8 mouse cellular contexts compared by ENCODE assay signal in genomic region chr4:155891551-155892001, GRCm38 (mm10). TPM values are rescaled to one million over a fixed set of nuclear protein-coding genes. Genes with fewer than 3 reads are reported as not detected.
DNase-seq lines count a peak whose midpoint lies in the region; ATAC-seq lines count a peak whose summit lies in the region.

TSS of gene Pusl1 (minus strand) at chr4:155891781.
TSS of gene Acap3 (plus strand) at chr4:155891822.

- peak within 1 kb of the TSS; percentile 95 for H3K4me3 ChIP-seq in hindbrain, embryonic 12.5 days

- H3K9me3 ChIP-seq in hindbrain, embryonic 12.5 days (replicated peaks): no peaks in the 10 kb centered on the region

- H3K27ac ChIP-seq in hindbrain, embryonic 12.5 days: peak within 1 kb of the TSS; percentile 99

- peak; percentile 88 for ATAC-seq in hindbrain, embryonic 12.5 days (ENCODE audit: low FRiP score)

- peaks cover 36% of the 10 kb centered on the region for H3K36me3 ChIP-seq in hindbrain, embryonic 12.5 days

- peak; percentile 98 for DNase-seq in Muller cell, postnatal 12 days (ENCODE audit: inconsistent ontology term)
- peak; percentile 96 for DNase-seq in cerebellum, adult 9-11 months
- DNase-seq in frontal cortex, postnatal 10 days (ENCODE audit: low spot score in 2 of 2): peak; percentile 94 to 96
- peak; percentile 94 to 98 for DNase-seq in layer of hippocampus, postnatal 14 days (ENCODE audit: low spot score in 2 of 2)
- peak; percentile 98 for DNase-seq in lung, postnatal 14 days
- peak; percentile 85 for DNase-seq in retina, adult 2 months (ENCODE audit: low read depth, low spot score)
- peak; percentile 97 to 98 for DNase-seq in thymus, postnatal 36 days

- peak within 1 kb of the TSS; percentile 98 for H3K4me2 ChIP-seq in hindbrain, embryonic 12.5 days (replicated peaks)

- no peaks in the 10 kb centered on the region for H3K27me3 ChIP-seq in hindbrain, embryonic 12.5 days

- peaks cover 40% of the 10 kb centered on the region for H3K4me1 ChIP-seq in hindbrain, embryonic 12.5 days

- peak within 1 kb of the TSS; percentile 96 for H3K9ac ChIP-seq in hindbrain, embryonic 12.5 days

- under 1% methylated on average over 52 of the region's 52 CpGs for WGBS in hindbrain, embryonic 12.5 days

RNA-seq across cellular contexts. Expression of gene Pusl1, which starts in this region (rescaled TPM):
- 45.1 and 48.3 TPM in 2 replicates for polyA plus RNA-seq in hindbrain, embryonic 12.5 days (2016; fragmentation: Nextera tagmentation; extraction: Ambion mirVana)
- total RNA-seq in layer of hippocampus, postnatal 14 days (2021): 10 to 100 TPM; 61.3 to 65.4 TPM

RNA-seq across cellular contexts. Expression of gene Acap3, which starts in this region (rescaled TPM):
- polyA plus RNA-seq in hindbrain, embryonic 12.5 days (2016; fragmentation: Nextera tagmentation; extraction: Ambion mirVana): 64.9 and 66.9 TPM in 2 replicates
- 100 to 1,000 TPM; 143 to 160 TPM for total RNA-seq in layer of hippocampus, postnatal 14 days (2021)

Comparison
In these comparisons a context has a peak if more than half of its experiments do, and no peak if none do; other contexts are left out.
1. Peak in every context shown above with its lines: DNase-seq, ATAC-seq, H3K4me3 ChIP-seq and H3K27ac ChIP-seq.